In the genomic region with DNA sequence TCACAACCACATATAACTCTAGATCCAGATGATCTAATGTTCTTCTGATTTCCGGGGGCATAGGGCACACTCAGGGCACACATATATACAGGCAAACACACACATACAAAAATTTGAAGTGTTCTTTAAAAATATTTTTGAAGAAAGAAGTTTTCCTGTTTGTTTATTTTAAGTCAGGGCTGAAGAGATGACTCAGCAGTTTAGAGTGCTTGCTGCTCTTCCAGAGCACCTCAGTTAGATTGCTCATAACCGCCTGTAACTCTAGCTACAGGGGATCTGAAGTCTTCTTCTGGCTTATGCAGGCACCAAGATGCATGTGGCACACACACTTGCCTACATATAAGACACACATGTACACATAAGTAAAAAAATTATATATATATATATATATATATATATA, we compare ENCODE assay signal across 22 mouse cellular contexts. TPM values are rescaled to one million over a fixed set of nuclear protein-coding genes. Genes with fewer than 3 reads are reported as not detected.
DNase-seq lines count a peak whose midpoint lies in the region; ATAC-seq and TF ChIP-seq lines count a peak whose summit lies in the region.
"Had no signal": no experiment of that assay in that cellular context is flagged by ENCODE, and none has a peak within 500 bp of the region (broad histone marks: within the 10 kb centered on the region; RNA-seq: fewer than 3 reads in every experiment).

No protein-coding gene starts in this region.

- WGBS in midbrain, embryonic 11.5 days = 82% methylated on average over 2 of the region's 2 CpGs
- 95% methylated on average over 2 of the region's 2 CpGs for WGBS in midbrain, embryonic 16.5 days
- WGBS in hindbrain, embryonic 10.5 days = 93% methylated on average over 2 of the region's 2 CpGs

- no peaks in the 10 kb centered on the region for H3K4me1 ChIP-seq in midbrain, embryonic 11.5 days (ENCODE audit: control insufficient read depth, insufficient read depth, low read length)
- no peaks in the 10 kb centered on the region for H3K4me1 ChIP-seq in midbrain, embryonic 16.5 days (ENCODE audit: control insufficient read depth, insufficient read depth, low read length)
- H3K4me1 ChIP-seq in ES-E14 (ENCODE audit: control insufficient read depth in 2 of 2, insufficient read depth in 2 of 2, low read length in 2 of 2, poor library complexity in 1 of 2) = no peaks in the 10 kb centered on the region
- H3K4me1 ChIP-seq in hindbrain, embryonic 10.5 days (replicated peaks) = no peaks in the 10 kb centered on the region
- H3K4me1 ChIP-seq: embryonic facial prominence, embryonic 10.5 days; embryonic facial prominence, embryonic 12.5 days; forebrain, embryonic 10.5 days; forebrain, embryonic 12.5 days had no signal

- H3K27me3 ChIP-seq in midbrain, embryonic 11.5 days (ENCODE audit: control insufficient read depth, insufficient read depth, low read length) = no peaks in the 10 kb centered on the region
- no peaks in the 10 kb centered on the region for H3K27me3 ChIP-seq in midbrain, embryonic 16.5 days (ENCODE audit: control insufficient read depth, insufficient read depth, low read depth, low read length)
- H3K27me3 ChIP-seq in hindbrain, embryonic 10.5 days (ENCODE audit: insufficient read depth, poor library complexity, severe bottlenecking) = no peaks in the 10 kb centered on the region
- H3K27me3 ChIP-seq: embryonic facial prominence, embryonic 12.5 days; forebrain, embryonic 12.5 days; Patski had no signal

- peaks cover 3% of the 10 kb centered on the region; the same call in 1 of the 2 replicates for H3K9me3 ChIP-seq in midbrain, embryonic 11.5 days (ENCODE audit: control insufficient read depth, low read length)
- H3K9me3 ChIP-seq in midbrain, embryonic 16.5 days (replicated peaks; ENCODE audit: control insufficient read depth, low read length, poor library complexity, severe bottlenecking) = peaks cover 8% of the 10 kb centered on the region; the same call in 1 of the 2 replicates
- 0 out of 2 replicates have a peak, but pooled peaks cover 2% of the 10 kb centered on the region for H3K9me3 ChIP-seq in ES-E14 (ENCODE audit: control insufficient read depth, insufficient read depth, low read depth, low read length)
- peaks cover 28% of the 10 kb centered on the region for H3K9me3 ChIP-seq in hindbrain, embryonic 10.5 days

- no peak overlapping the region for H3K4me2 ChIP-seq in midbrain, embryonic 11.5 days
- H3K4me2 ChIP-seq in midbrain, embryonic 16.5 days (ENCODE audit: low read length) = no peak overlapping the region
- H3K4me2 ChIP-seq: embryonic facial prominence, embryonic 12.5 days; forebrain, embryonic 12.5 days had no signal

- no peak overlapping the region for H3K27ac ChIP-seq in midbrain, embryonic 11.5 days (ENCODE audit: low read depth, low read length)
- no peak overlapping the region for H3K27ac ChIP-seq in midbrain, embryonic 16.5 days (ENCODE audit: low read length)
- no peak overlapping the region for H3K27ac ChIP-seq in ES-E14 (ENCODE audit: insufficient read depth, low read depth, low read length, poor library complexity, severe bottlenecking)
- H3K27ac ChIP-seq in hindbrain, embryonic 10.5 days = no peak overlapping the region
- H3K27ac ChIP-seq: embryonic facial prominence, embryonic 10.5 days; embryonic facial prominence, embryonic 12.5 days; forebrain, embryonic 10.5 days; forebrain, embryonic 12.5 days had no signal

- H3K36me3 ChIP-seq in midbrain, embryonic 11.5 days (ENCODE audit: control insufficient read depth, insufficient read depth, low read length) = no peaks in the 10 kb centered on the region
- H3K36me3 ChIP-seq in midbrain, embryonic 16.5 days (ENCODE audit: control insufficient read depth, insufficient read depth, low read length) = no peaks in the 10 kb centered on the region
- H3K36me3 ChIP-seq in ES-E14 (ENCODE audit: control insufficient read depth, insufficient read depth, low read length, poor library complexity, severe bottlenecking) = no peaks in the 10 kb centered on the region
- no peaks in the 10 kb centered on the region for H3K36me3 ChIP-seq in hindbrain, embryonic 10.5 days
- H3K36me3 ChIP-seq: embryonic facial prominence, embryonic 10.5 days; embryonic facial prominence, embryonic 12.5 days; forebrain, embryonic 10.5 days; forebrain, embryonic 12.5 days had no signal

- peak; percentile 17 for DNase-seq in midbrain, embryonic 11.5 days (ENCODE audit: low spot score, missing footprints)
- DNase-seq in ES-E14 (ENCODE audit: low read depth, low spot score) = no peak
- no peak for DNase-seq in MN1 (ENCODE audit: low spot score)
- DNase-seq in hindbrain, embryonic 10.5 days (ENCODE audit: low spot score) = no peak
- DNase-seq: adrenal gland, adult 8-10 months; adrenal gland, postnatal 14 days; adrenal gland, postnatal 36 days; cerebellum, adult 11-12 months; cerebellum, adult 2 months; cerebellum, adult 9-10 months; cerebellum, postnatal 10 days; cerebellum, postnatal 25 days had no signal

- H3K4me3 ChIP-seq in midbrain, embryonic 11.5 days (ENCODE audit: low read depth, low read length) = no peak overlapping the region
- H3K4me3 ChIP-seq in midbrain, embryonic 16.5 days (ENCODE audit: low read depth, low read length) = no peak overlapping the region
- H3K4me3 ChIP-seq in ES-E14 (ENCODE audit: insufficient read depth in 1 of 2, low read depth in 1 of 2, low read length in 2 of 2, poor library complexity in 1 of 2, severe bottlenecking in 1 of 2) = no peak overlapping the region
- H3K4me3 ChIP-seq in hindbrain, embryonic 10.5 days = no peak overlapping the region
- H3K4me3 ChIP-seq: embryonic facial prominence, embryonic 10.5 days; embryonic facial prominence, embryonic 12.5 days; erythroblast, embryonic 14.5 days; forebrain, embryonic 10.5 days; forebrain, embryonic 12.5 days had no signal

- no peak overlapping the region for H3K9ac ChIP-seq in midbrain, embryonic 11.5 days (ENCODE audit: low read length)
- H3K9ac ChIP-seq in midbrain, embryonic 16.5 days (ENCODE audit: low read depth, low read length) = no peak overlapping the region
- H3K9ac ChIP-seq in ES-E14 (ENCODE audit: insufficient read depth, low read depth, low read length, poor library complexity, severe bottlenecking) = no peak overlapping the region
- H3K9ac ChIP-seq: embryonic facial prominence, embryonic 12.5 days; forebrain, embryonic 12.5 days had no signal

- in situ Hi-C loops in ES-E14 (cut with MboI; ENCODE audit: low sequenced_read_pairs in 2 of 2, unreplicated experiment in 2 of 2) = no loop called here

- no peak for ATAC-seq in midbrain, embryonic 11.5 days (ENCODE audit: low FRiP score)
- ATAC-seq in midbrain, embryonic 16.5 days = no peak
- ATAC-seq: activated CD4-positive, CD25-positive, alpha-beta regulatory T cell, adult 4 months; forebrain, embryonic 14.5 days; forebrain, embryonic 16.5 days; Patski had no signal

TF ChIP-seq in ES-E14, 5 proteins besides CTCF, POLR2A, EP300 and RAD21:
- no peak for TF ChIP-seq HCFC1 (IDR thresholded peaks at IDR 0.05; ENCODE audit: borderline replicate concordance, insufficient read depth, low read length)
- TF ChIP-seq CHD2 (IDR thresholded peaks at IDR 0.05; ENCODE audit: low read depth, low read length) = no peak
- TF ChIP-seq MAFK (IDR thresholded peaks at IDR 0.05; ENCODE audit: insufficient read depth, low read depth, low read length) = peak; percentile 78

RNA-seq across cellular contexts. Expression of a gene that starts 56.9 kb away (rescaled TPM):
- 0.27 and 0.34 TPM in 2 replicates for polyA plus RNA-seq in midbrain, embryonic 11.5 days (2014; fragmentation: Nextera tagmentation; extraction: Ambion mirVana)
- 0.14 and 0.16 TPM in 2 replicates for polyA plus RNA-seq in midbrain, embryonic 16.5 days (2015; fragmentation: Nextera tagmentation; extraction: Ambion mirVana)
- 1.6 and 2.5 TPM in 2 replicates for total RNA-seq in ES-E14 (2012; rRNA removed)
- polyA plus RNA-seq in hindbrain, embryonic 10.5 days (2016; fragmentation: Nextera tagmentation; extraction: Ambion mirVana) = 0.21 and 0.22 TPM in 2 replicates
